Mouse (Mus musculus): Measurements from ENCODE around the gene Sspo. TPM values are rescaled to one million over a fixed set of nuclear protein-coding genes. Genes with fewer than 3 reads are reported as not detected.

Gene Sspo
- polyA plus RNA-seq (2014; fragmentation: Illumina TruSeq; extraction: RNeasy Lipid Tissue Mini Kit (QIAGEN cat#74804); ENCODE audit: low read depth, low replicate concordance), result 0.50 TPM

GRCm38 (mm10) chr6:48447929-48448328, at the start of gene Sspo:
TSS of gene Sspo (plus strand) at chr6:48448229.

GRCm38 (mm10) chr6:48445181-48446101, 2.6 kb upstream of the Sspo start, which contains the start of gene Zfp467:
TSS of gene Zfp467 (minus strand) at chr6:48445825.

GRCm38 (mm10) chr6:48537105-48537954, 89.3 kb downstream of the Sspo start, which contains the start of gene Atp6v0e2:
TSS of gene Atp6v0e2 (plus strand) at chr6:48537615.

Other genes with a start within 250 kb of the Sspo start
- gene Krba1, start 52.6 kb upstream of the Sspo start, polyA plus RNA-seq (2014; fragmentation: Illumina TruSeq; extraction: RNeasy Lipid Tissue Mini Kit (QIAGEN cat#74804); ENCODE audit: low read depth, low replicate concordance), result 24.1 TPM
- 9.5 TPM for gene Zfp467, start 2.4 kb upstream of the Sspo start, polyA plus RNA-seq (2014; fragmentation: Illumina TruSeq; extraction: RNeasy Lipid Tissue Mini Kit (QIAGEN cat#74804); ENCODE audit: low read depth, low replicate concordance)
- gene Atp6v0e2, start 89.4 kb downstream of the Sspo start, polyA plus RNA-seq (2014; fragmentation: Illumina TruSeq; extraction: RNeasy Lipid Tissue Mini Kit (QIAGEN cat#74804); ENCODE audit: low read depth, low replicate concordance), result 17.0 TPM
- gene Lrrc61, start 106.6 kb downstream of the Sspo start, polyA plus RNA-seq (2014; fragmentation: Illumina TruSeq; extraction: RNeasy Lipid Tissue Mini Kit (QIAGEN cat#74804); ENCODE audit: low read depth, low replicate concordance), result 15.5 TPM
- 115 TPM for gene Rarres2, start 124.6 kb downstream of the Sspo start, polyA plus RNA-seq (2014; fragmentation: Illumina TruSeq; extraction: RNeasy Lipid Tissue Mini Kit (QIAGEN cat#74804); ENCODE audit: low read depth, low replicate concordance)
- gene Gm45021, start 141.4 kb downstream of the Sspo start, polyA plus RNA-seq (2014; fragmentation: Illumina TruSeq; extraction: RNeasy Lipid Tissue Mini Kit (QIAGEN cat#74804); ENCODE audit: low read depth, low replicate concordance), result not detected
- gene Repin1, start 145.7 kb downstream of the Sspo start, polyA plus RNA-seq (2014; fragmentation: Illumina TruSeq; extraction: RNeasy Lipid Tissue Mini Kit (QIAGEN cat#74804); ENCODE audit: low read depth, low replicate concordance), result 20.4 TPM
- gene Gm44965, start 145.7 kb downstream of the Sspo start, polyA plus RNA-seq (2014; fragmentation: Illumina TruSeq; extraction: RNeasy Lipid Tissue Mini Kit (QIAGEN cat#74804); ENCODE audit: low read depth, low replicate concordance), result not detected
- 8.5 TPM for gene Zfp775, start 153.8 kb downstream of the Sspo start, polyA plus RNA-seq (2014; fragmentation: Illumina TruSeq; extraction: RNeasy Lipid Tissue Mini Kit (QIAGEN cat#74804); ENCODE audit: low read depth, low replicate concordance)
- gene AI854703, start 178.5 kb downstream of the Sspo start, polyA plus RNA-seq (2014; fragmentation: Illumina TruSeq; extraction: RNeasy Lipid Tissue Mini Kit (QIAGEN cat#74804); ENCODE audit: low read depth, low replicate concordance), result 0.60 TPM
- gene Gimap8, start 199.0 kb downstream of the Sspo start, polyA plus RNA-seq (2014; fragmentation: Illumina TruSeq; extraction: RNeasy Lipid Tissue Mini Kit (QIAGEN cat#74804); ENCODE audit: low read depth, low replicate concordance), result 10.2 TPM
- 6.1 TPM for gene Gimap9, start 227.9 kb downstream of the Sspo start, polyA plus RNA-seq (2014; fragmentation: Illumina TruSeq; extraction: RNeasy Lipid Tissue Mini Kit (QIAGEN cat#74804); ENCODE audit: low read depth, low replicate concordance)
- gene Gimap4, start 236.3 kb downstream of the Sspo start, polyA plus RNA-seq (2014; fragmentation: Illumina TruSeq; extraction: RNeasy Lipid Tissue Mini Kit (QIAGEN cat#74804); ENCODE audit: low read depth, low replicate concordance), result 36.6 TPM

Measured in heart, adult 10 weeks (tissue).